Mouse (Mus musculus) CH12.LX (cell line): ENCODE results near the gene Gm8994.
"Not testable (repeated sequence)": the region's sequence is repeated elsewhere in the genome, so short reads cannot be mapped to it uniquely, and the experiment has no call there.

ENCODE experiments used
- CHD1 ChIP-seq: IDR thresholded peaks from 2 replicates; pipeline ENCODE4 v1.6.1; 2012; ENCODE audit warnings: low read depth, low read length, improper control_type of control experiment, inconsistent platforms
- CTCF ChIP-seq, 2 experiments: IDR thresholded peaks in 1 of 2; conservative IDR thresholded peaks in 1 of 2; 2 replicates each; pipeline ENCODE4 v1.5.1; 2011 to 2012; ENCODE audit warnings: low read depth in 2 of 2, low read length in 2 of 2, improper control_type of control experiment in 1 of 2, inconsistent platforms in 1 of 2, mild to moderate bottlenecking in 1 of 2, moderate library complexity in 1 of 2
- E2F4 ChIP-seq: IDR thresholded peaks from 2 replicates; pipeline ENCODE4 v1.6.1; 2011; ENCODE audit warnings: low read depth, low read length, improper control_type of control experiment; ENCODE audit not compliant: insufficient replicate concordance
- ELF1 ChIP-seq: IDR thresholded peaks from 2 replicates; pipeline ENCODE4 v1.6.1; 2014; ENCODE audit warnings: low read depth, mild to moderate bottlenecking, inconsistent platforms, low read length, improper control_type of control experiment
- ETS1 ChIP-seq: conservative IDR thresholded peaks from 2 replicates; pipeline ENCODE4 v1.6.1; 2012; ENCODE audit warnings: low read depth, mild to moderate bottlenecking, inconsistent platforms, low read length, improper control_type of control experiment, moderate library complexity
- HCFC1 ChIP-seq: IDR thresholded peaks from 2 replicates; pipeline ENCODE4 v1.6.1; 2012; ENCODE audit warnings: low read depth, mild to moderate bottlenecking, inconsistent platforms, low read length, improper control_type of control experiment
- MAFK ChIP-seq: IDR thresholded peaks from 2 replicates; pipeline ENCODE4 v1.6.1; 2011; ENCODE audit warnings: low read length, improper control_type of control experiment; ENCODE audit not compliant: insufficient replicate concordance
- NRF1 ChIP-seq: IDR thresholded peaks from 2 replicates; pipeline ENCODE4 v1.6.1; 2014; ENCODE audit warnings: low read depth, mild to moderate bottlenecking, inconsistent platforms, low read length, improper control_type of control experiment, moderate library complexity
- POLR2A ChIP-seq: IDR thresholded peaks from 2 replicates; pipeline ENCODE4 v1.6.1; 2011; ENCODE audit warnings: low read depth, mild to moderate bottlenecking, improper control_type of control experiment, low read length
- SMC3 ChIP-seq: IDR thresholded peaks from 2 replicates; pipeline ENCODE4 v1.6.1; 2011; ENCODE audit warnings: low read depth, low read length, improper control_type of control experiment
- TCF12 ChIP-seq: IDR thresholded peaks from 2 replicates; pipeline ENCODE4 v1.6.1; 2014; ENCODE audit warnings: low read depth, mild to moderate bottlenecking, inconsistent platforms, low read length, improper control_type of control experiment
- UBTF ChIP-seq: IDR thresholded peaks from 2 replicates; pipeline ENCODE4 v1.6.1; 2012; ENCODE audit warnings: low read depth, mild to moderate bottlenecking, inconsistent platforms, low read length, improper control_type of control experiment, moderate library complexity
- ZC3H11A ChIP-seq: IDR thresholded peaks from 2 replicates; pipeline ENCODE4 v1.6.1; 2012; ENCODE audit warnings: low read depth, mild to moderate bottlenecking, inconsistent platforms, low read length, improper control_type of control experiment
- ZNF384 ChIP-seq: IDR thresholded peaks from 2 replicates; pipeline ENCODE4 v1.6.1; 2012; ENCODE audit warnings: low read depth, low read length, improper control_type of control experiment, inconsistent platforms

DNA sequence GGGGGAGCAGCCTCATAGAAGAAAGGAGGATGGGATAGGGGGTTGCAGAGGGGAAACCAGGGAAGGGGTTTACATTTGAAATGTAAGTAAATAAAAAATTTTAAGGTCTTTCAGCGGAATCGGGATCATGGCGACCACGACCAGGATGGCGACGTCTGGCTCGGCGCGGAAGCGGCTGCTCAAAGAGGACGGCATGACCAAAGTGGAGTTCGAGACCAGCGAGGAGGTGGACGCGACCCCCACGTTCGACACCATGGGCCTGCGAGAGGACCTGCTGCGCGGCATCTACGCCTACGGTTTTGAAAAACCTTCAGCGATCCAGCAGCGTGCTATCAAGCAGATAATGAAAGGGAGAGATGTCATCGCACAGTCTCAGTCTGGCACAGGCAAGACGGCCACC is 1.1 kb downstream of the Gm8994 start:
- TF ChIP-seq ZC3H11A; HCFC1; SMC3; ELF1; POLR2A; CTCF (conservative IDR thresholded peaks at IDR 0.05 in 1 of 2, IDR thresholded peaks at IDR 0.05 in 1 of 2; ENCODE audit: low read depth in 2 of 2, low read length in 2 of 2); ZNF384; NRF1; ETS1; E2F4; UBTF; TCF12; MAFK; CHD1: not testable (repeated sequence)
